Mouse (Mus musculus) cerebellum, postnatal 14 days (tissue): ENCODE data around the gene Sat1.

Source experiments
- DNase-seq, 2 experiments: peaks; one replicate each; pipeline ENCODE4 v3.0.0; 2021; ENCODE audit warnings: mixed read lengths in 2 of 2

Gene Sat1

GRCm38 (mm10) chrX:155163553-155163952, 52.7 kb downstream of the Sat1 start:
- no peak for DNase-seq
